Mouse (Mus musculus): ENCODE data around the gene Sbno1. TPM values are rescaled to one million over a fixed set of nuclear protein-coding genes. Genes with fewer than 3 reads are reported as not detected.

Gene Sbno1
- polyA plus RNA-seq, 1 experiment from 2014 or later = 85.9 TPM

GRCm38 (mm10) chr5:124453339-124454081 lies 27.7 kb upstream of the Sbno1 start:
- H3K36me3 ChIP-seq = peaks cover 91% of the 10 kb centered on the region
- H3K27ac ChIP-seq (replicated peaks) = no peak overlapping the region
- no peaks in the 10 kb centered on the region for H3K9me3 ChIP-seq (replicated peaks)
- H3K27me3 ChIP-seq (replicated peaks) = no peaks in the 10 kb centered on the region
- no peak for ATAC-seq (ENCODE audit: low FRiP score)
- 85% methylated on average over 13 of the region's 13 CpGs for WGBS
- H3K4me2 ChIP-seq = no peak overlapping the region
- peaks cover 12% of the 10 kb centered on the region for H3K4me1 ChIP-seq
- no peak overlapping the region for H3K9ac ChIP-seq (replicated peaks)
- no peak overlapping the region for H3K4me3 ChIP-seq (replicated peaks)

- Histone ChIP-seq H3K27ac (replicated peaks) (no peak overlapping the region), H3K4me2 (no peak overlapping the region), H3K36me3 (peaks cover 89% of the 10 kb centered on the region), H3K27me3 (replicated peaks) (no peaks in the 10 kb centered on the region), H3K9ac (replicated peaks) (no peak overlapping the region), H3K4me1 (peaks cover 15% of the 10 kb centered on the region), H3K9me3 (replicated peaks) (no peaks in the 10 kb centered on the region), H3K4me3 (replicated peaks) (no peak overlapping the region)
- no peak for ATAC-seq (ENCODE audit: low FRiP score)
- 80% methylated on average over 15 of the region's 15 CpGs for WGBS
These were observed 26.9 kb upstream of the Sbno1 start for GRCm38 (mm10) chr5:124452494-124453228.

- Histone ChIP-seq H3K36me3 (peaks cover 77% of the 10 kb centered on the region), H3K27me3 (replicated peaks) (no peaks in the 10 kb centered on the region), H3K4me3 (replicated peaks) (no peak overlapping the region), H3K9ac (replicated peaks) (no peak overlapping the region), H3K27ac (replicated peaks) (no peak overlapping the region), H3K9me3 (replicated peaks) (no peaks in the 10 kb centered on the region), H3K4me2 (no peak overlapping the region), H3K4me1 (peaks cover 33% of the 10 kb centered on the region)
- WGBS = 92% methylated on average over 16 of the region's 16 CpGs
- ATAC-seq (ENCODE audit: low FRiP score) = no peak
These were observed 25.0 kb upstream of the Sbno1 start for GRCm38 (mm10) chr5:124450641-124451340.

GRCm38 (mm10) chr5:124450051-124450450 lies 24.2 kb upstream of the Sbno1 start:
- Histone ChIP-seq H3K9me3 (replicated peaks) (no peaks in the 10 kb centered on the region), H3K27me3 (replicated peaks) (no peaks in the 10 kb centered on the region), H3K4me1 (peaks cover 33% of the 10 kb centered on the region), H3K4me2 (no peak overlapping the region), H3K4me3 (replicated peaks) (no peak overlapping the region), H3K36me3 (peaks cover 72% of the 10 kb centered on the region), H3K9ac (replicated peaks) (no peak overlapping the region), H3K27ac (replicated peaks) (no peak overlapping the region)
- ATAC-seq (ENCODE audit: low FRiP score) = no peak
- 84% methylated on average over 7 of the region's 7 CpGs for WGBS

- no peak for ATAC-seq (ENCODE audit: low FRiP score)
- no peak overlapping the region for H3K9ac ChIP-seq (replicated peaks)
- peaks cover 38% of the 10 kb centered on the region for H3K4me1 ChIP-seq
- H3K9me3 ChIP-seq (replicated peaks) = no peaks in the 10 kb centered on the region
- H3K36me3 ChIP-seq = peaks cover 68% of the 10 kb centered on the region
- no peak overlapping the region for H3K4me3 ChIP-seq (replicated peaks)
- no peaks in the 10 kb centered on the region for H3K27me3 ChIP-seq (replicated peaks)
- 62% methylated on average over 6 of the region's 6 CpGs for WGBS
- no peak overlapping the region for H3K27ac ChIP-seq (replicated peaks)
- no peak overlapping the region for H3K4me2 ChIP-seq
These were observed 23.7 kb upstream of the Sbno1 start for GRCm38 (mm10) chr5:124449494-124449893.

- no peaks in the 10 kb centered on the region for H3K27me3 ChIP-seq (replicated peaks)
- 0 out of 2 replicates have a peak overlapping the region, but pooled peaks have one; percentile 84 for H3K27ac ChIP-seq (replicated peaks)
- no peak for ATAC-seq (ENCODE audit: low FRiP score)
- peak overlapping the region; percentile 88 for H3K4me3 ChIP-seq (replicated peaks)
- 3% methylated on average over 15 of the region's 15 CpGs for WGBS
- peak overlapping the region; percentile 97 for H3K9ac ChIP-seq (replicated peaks)
- H3K4me2 ChIP-seq = peak overlapping the region; percentile 89
- H3K4me1 ChIP-seq = peaks cover 40% of the 10 kb centered on the region
- peaks cover 42% of the 10 kb centered on the region for H3K36me3 ChIP-seq
- H3K9me3 ChIP-seq (replicated peaks) = no peaks in the 10 kb centered on the region
These were observed 20.6 kb upstream of the Sbno1 start for GRCm38 (mm10) chr5:124446301-124446881.

GRCm38 (mm10) chr5:124445621-124446293 lies 20.0 kb upstream of the Sbno1 start:
- no peaks in the 10 kb centered on the region for H3K9me3 ChIP-seq (replicated peaks)
- H3K27me3 ChIP-seq (replicated peaks) = no peaks in the 10 kb centered on the region
- peak overlapping the region; percentile 84 for H3K27ac ChIP-seq (replicated peaks)
- under 1% methylated on average over 36 of the region's 77 CpGs for WGBS
- peak overlapping the region; percentile 97 for H3K9ac ChIP-seq (replicated peaks)
- ATAC-seq (ENCODE audit: low FRiP score) = peak; percentile 36; the same call in 1 of the 2 replicates
- H3K36me3 ChIP-seq = peaks cover 35% of the 10 kb centered on the region
- peaks cover 43% of the 10 kb centered on the region for H3K4me1 ChIP-seq
- peak overlapping the region; percentile 88 for H3K4me3 ChIP-seq (replicated peaks)
- peak overlapping the region; percentile 89 for H3K4me2 ChIP-seq

GRCm38 (mm10) chr5:124444661-124445561 lies 19.1 kb upstream of the Sbno1 start:
- Histone ChIP-seq H3K4me1 (peaks cover 51% of the 10 kb centered on the region), H3K9me3 (replicated peaks) (no peaks in the 10 kb centered on the region), H3K4me2 (peak overlapping the region; percentile 89), H3K36me3 (peaks cover 27% of the 10 kb centered on the region), H3K27ac (replicated peaks) (peak overlapping the region; percentile 85), H3K27me3 (replicated peaks) (no peaks in the 10 kb centered on the region), H3K9ac (replicated peaks) (peak overlapping the region; percentile 97), H3K4me3 (replicated peaks) (peak overlapping the region; percentile 88)
- peak; percentile 94 for ATAC-seq (ENCODE audit: low FRiP score)
- WGBS = 10% methylated on average over 29 of the region's 66 CpGs

- Histone ChIP-seq H3K36me3 (peaks cover 20% of the 10 kb centered on the region), H3K9ac (replicated peaks) (no peak overlapping the region), H3K4me2 (peak overlapping the region; percentile 89), H3K9me3 (replicated peaks) (no peaks in the 10 kb centered on the region), H3K27me3 (replicated peaks) (no peaks in the 10 kb centered on the region), H3K4me3 (replicated peaks) (no peak overlapping the region), H3K4me1 (peaks cover 48% of the 10 kb centered on the region), H3K27ac (replicated peaks) (no peak overlapping the region)
- no peak for ATAC-seq (ENCODE audit: low FRiP score)
- WGBS = 57% methylated on average over 3 of the region's 3 CpGs
These were observed 18.4 kb upstream of the Sbno1 start for GRCm38 (mm10) chr5:124444208-124444607.

GRCm38 (mm10) chr5:124442628-124443027 lies 16.8 kb upstream of the Sbno1 start:
- WGBS = 96% methylated on average over 2 of the region's 2 CpGs
- no peak for ATAC-seq (ENCODE audit: low FRiP score)
- H3K4me3 ChIP-seq (replicated peaks) = no peak overlapping the region
- H3K4me1 ChIP-seq = peaks cover 42% of the 10 kb centered on the region
- H3K27me3 ChIP-seq (replicated peaks) = no peaks in the 10 kb centered on the region
- peaks cover 6% of the 10 kb centered on the region for H3K36me3 ChIP-seq
- no peak overlapping the region for H3K9ac ChIP-seq (replicated peaks)
- H3K4me2 ChIP-seq = no peak overlapping the region
- H3K27ac ChIP-seq (replicated peaks) = no peak overlapping the region
- no peaks in the 10 kb centered on the region for H3K9me3 ChIP-seq (replicated peaks)

Data from neural tube, embryonic 15.5 days (tissue).